Mouse (Mus musculus) thymus, adult 2 months (tissue): Measurements from ENCODE around the gene Mindy4. TPM values are rescaled to one million over a fixed set of nuclear protein-coding genes. Genes with fewer than 3 reads are reported as not detected.

Experiments
- DNase-seq: peaks from one replicate; pipeline ENCODE4 v3.0.0; 2021
- H3K27ac ChIP-seq: fragments of 200-500 bp; 2 replicates; pipeline ENCODE4 v1.5.1; 2012; ENCODE audit warnings: low read length, control low read depth; ENCODE audit not compliant: control insufficient read depth, insufficient read depth
- H3K27me3 ChIP-seq: fragments of 200-500 bp; 2 replicates; pipeline ENCODE4 v1.6.1; 2012; ENCODE audit warnings: mild to moderate bottlenecking, low read length, moderate library complexity, mixed read lengths; ENCODE audit not compliant: control insufficient read depth, insufficient read depth
- H3K36me3 ChIP-seq: fragments of 200-500 bp; 2 replicates; pipeline ENCODE4 v1.6.1; 2012; ENCODE audit warnings: mild to moderate bottlenecking, low read length, moderate library complexity; ENCODE audit not compliant: control insufficient read depth, insufficient read depth
- H3K4me1 ChIP-seq: fragments of 200-500 bp; replicated peaks from 2 replicates; pipeline ENCODE4 v1.6.1; 2012; ENCODE audit warnings: low read length; ENCODE audit not compliant: control insufficient read depth, insufficient read depth
- H3K4me3 ChIP-seq: fragments of 200-500 bp; 2 replicates; pipeline ENCODE4 v1.5.1; 2012; ENCODE audit warnings: mild to moderate bottlenecking, low read length, control low read depth, moderate library complexity; ENCODE audit not compliant: control insufficient read depth, insufficient read depth
- CTCF ChIP-seq: fragments of 200-500 bp; IDR thresholded peaks from 2 replicates; pipeline ENCODE4 v1.5.1; 2012; ENCODE audit warnings: mild to moderate bottlenecking, control low read depth, low read length, moderate library complexity, borderline replicate concordance; ENCODE audit not compliant: control insufficient read depth, poor library complexity, insufficient read depth; ENCODE audit errors: extremely low read depth
- POLR2A ChIP-seq: fragments of 200-500 bp; IDR thresholded peaks from 2 replicates; pipeline ENCODE4 v1.6.1; 2012; ENCODE audit warnings: mild to moderate bottlenecking, low read length, control low read depth, moderate library complexity; ENCODE audit not compliant: control insufficient read depth, poor library complexity, insufficient read depth; ENCODE audit errors: extremely low read depth
- WGBS: fragments of 180-500 bp; shearing (Covaris S2); methylation state at CpG from one replicate; pipeline ENCODE4 v1.1.7; 2018; 5-methylcytosine and 5-hydroxymethylcytosine counted together
- polyA plus RNA-seq: library from polyadenylated mRNA; depleted of rRNA; stranded (reverse); fragments of >200 nt; gene quantifications from 2 replicates; pipeline ENCODE4 v1.2.3, GENCODE M21; 2012

Gene Mindy4
- polyA plus RNA-seq, 1 experiment: 9.2 TPM

GRCm38 (mm10) chr6:55246911-55247438, 43.8 kb downstream of the Mindy4 start:
- Histone ChIP-seq H3K27me3 (no peaks in the 10 kb centered on the region), H3K4me3 (no peak overlapping the region), H3K4me1 (no peaks in the 10 kb centered on the region), H3K36me3 (no peaks in the 10 kb centered on the region), H3K27ac (no peak overlapping the region)
- no peak for TF ChIP-seq POLR2A
- no peak for TF ChIP-seq CTCF
- 92% methylated on average over 12 of the region's 12 CpGs for WGBS
- no peak for DNase-seq

DNA sequence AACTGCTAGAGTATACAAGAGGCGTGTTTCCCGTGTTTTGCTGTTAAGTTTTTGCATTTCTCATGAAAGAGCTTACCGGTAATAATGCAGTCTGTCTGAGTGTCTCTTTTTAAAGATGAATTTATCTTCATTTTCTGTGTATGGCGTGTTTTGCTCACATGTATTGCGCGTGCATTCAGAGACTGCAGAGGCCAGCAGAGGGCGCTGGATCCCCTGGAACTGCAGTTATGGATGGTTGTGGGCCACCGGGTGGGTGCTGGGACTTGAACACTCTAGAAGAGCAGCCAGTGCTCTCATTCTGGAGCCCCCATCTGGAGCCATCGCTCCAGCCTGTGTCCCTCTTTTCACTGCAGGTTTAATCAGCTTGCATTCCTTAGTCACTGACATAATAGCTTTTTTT, 46.1 kb downstream of the Mindy4 start:
- Histone ChIP-seq H3K36me3 (no peaks in the 10 kb centered on the region), H3K4me3 (no peak overlapping the region), H3K27ac (no peak overlapping the region), H3K27me3 (no peaks in the 10 kb centered on the region), H3K4me1 (no peaks in the 10 kb centered on the region)
- DNase-seq: no peak
- WGBS: 95% methylated on average over 9 of the region's 9 CpGs
- TF ChIP-seq POLR2A (no peak), CTCF (no peak)

DNA sequence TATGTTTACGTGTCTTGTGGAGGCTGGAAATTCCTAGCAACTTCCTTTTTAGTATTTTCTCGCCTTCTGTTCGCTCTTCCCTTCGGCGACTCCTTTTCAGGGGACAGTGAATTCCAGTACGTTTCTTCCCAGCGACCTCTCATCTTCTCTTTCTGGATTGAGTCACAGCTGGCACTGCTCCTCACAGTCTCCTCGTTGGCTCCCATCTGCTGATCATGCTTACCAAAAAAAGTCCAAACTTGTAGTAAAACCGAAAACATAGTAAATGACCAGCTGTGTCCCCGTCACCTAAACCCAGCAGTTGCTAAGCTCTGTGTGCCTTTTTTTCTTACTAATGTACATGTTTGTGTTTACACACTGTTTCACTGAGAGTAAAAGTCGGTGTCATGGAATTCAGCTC, 47.6 kb downstream of the Mindy4 start:
- Histone ChIP-seq H3K4me1 (no peaks in the 10 kb centered on the region), H3K27ac (no peak overlapping the region)

DNA sequence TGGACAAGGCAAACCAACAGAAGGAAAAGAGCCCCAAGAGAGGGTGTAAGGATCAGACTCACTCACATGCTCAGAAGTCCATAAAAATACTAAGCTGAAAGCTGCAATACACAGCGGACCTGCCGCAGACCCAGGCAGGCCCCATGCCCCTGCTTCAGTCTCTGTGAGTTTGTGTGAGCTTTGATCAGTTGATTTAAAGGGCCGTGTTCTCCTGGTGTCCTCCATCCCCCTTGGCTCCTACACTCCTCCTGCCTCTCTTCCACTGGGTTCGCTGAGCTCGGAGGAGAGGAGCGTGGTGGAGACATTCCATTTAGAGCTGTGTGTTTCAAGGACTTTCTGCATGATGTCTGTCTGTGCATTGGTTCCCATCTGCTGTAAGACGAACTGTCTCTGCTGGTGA, 48.4 kb downstream of the Mindy4 start:
- no peak for DNase-seq
- no peak overlapping the region for H3K4me3 ChIP-seq
- H3K27ac ChIP-seq: no peak overlapping the region
- peaks cover 6% of the 10 kb centered on the region for H3K4me1 ChIP-seq
- no peaks in the 10 kb centered on the region for H3K27me3 ChIP-seq
- no peaks in the 10 kb centered on the region for H3K36me3 ChIP-seq
- TF ChIP-seq POLR2A (no peak), CTCF (no peak)
- WGBS: 97% methylated on average over 7 of the region's 7 CpGs

More for the DNA sequence above, 47.6 kb downstream of the Mindy4 start:
- Histone ChIP-seq H3K36me3 (no peaks in the 10 kb centered on the region), H3K4me3 (no peak overlapping the region), H3K27me3 (no peaks in the 10 kb centered on the region)
- TF ChIP-seq POLR2A (no peak), CTCF (no peak)
- whole genome bisulfite sequencing: 90% methylated on average over 11 of the region's 11 CpGs
- no peak for DNase-seq

DNA sequence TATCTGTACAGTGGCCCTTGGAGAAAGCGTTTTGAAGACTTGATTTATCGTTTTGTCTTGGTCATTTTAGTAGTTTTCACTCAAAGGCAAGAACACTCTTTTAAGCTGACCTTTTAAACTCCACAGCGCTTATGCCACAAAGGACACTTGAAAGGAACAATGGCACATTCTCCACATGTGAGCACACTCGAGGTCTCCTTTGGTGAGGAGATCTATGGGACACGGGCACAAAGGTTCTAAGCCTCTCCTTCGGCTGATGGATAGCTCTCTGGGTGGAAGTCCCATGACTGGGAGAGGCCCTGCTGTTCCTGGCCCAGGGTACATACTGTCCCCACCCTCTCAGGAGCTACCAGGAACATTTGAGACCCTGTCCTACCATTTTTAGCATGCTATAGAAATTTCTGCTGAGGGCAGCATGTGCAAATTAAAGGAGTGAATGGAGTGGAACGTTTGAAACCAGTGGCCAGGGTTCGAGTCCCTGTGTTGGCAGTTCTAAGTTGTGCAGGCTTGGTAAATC, 49.6 kb downstream of the Mindy4 start:
- Histone ChIP-seq H3K27me3 (no peaks in the 10 kb centered on the region), H3K36me3 (no peaks in the 10 kb centered on the region), H3K4me1 (peaks cover 18% of the 10 kb centered on the region), H3K27ac (no peak overlapping the region), H3K4me3 (no peak overlapping the region)
- TF ChIP-seq POLR2A (no peak), CTCF (no peak)
- no peak for DNase-seq
- WGBS: 96% methylated on average over 8 of the region's 8 CpGs

DNA sequence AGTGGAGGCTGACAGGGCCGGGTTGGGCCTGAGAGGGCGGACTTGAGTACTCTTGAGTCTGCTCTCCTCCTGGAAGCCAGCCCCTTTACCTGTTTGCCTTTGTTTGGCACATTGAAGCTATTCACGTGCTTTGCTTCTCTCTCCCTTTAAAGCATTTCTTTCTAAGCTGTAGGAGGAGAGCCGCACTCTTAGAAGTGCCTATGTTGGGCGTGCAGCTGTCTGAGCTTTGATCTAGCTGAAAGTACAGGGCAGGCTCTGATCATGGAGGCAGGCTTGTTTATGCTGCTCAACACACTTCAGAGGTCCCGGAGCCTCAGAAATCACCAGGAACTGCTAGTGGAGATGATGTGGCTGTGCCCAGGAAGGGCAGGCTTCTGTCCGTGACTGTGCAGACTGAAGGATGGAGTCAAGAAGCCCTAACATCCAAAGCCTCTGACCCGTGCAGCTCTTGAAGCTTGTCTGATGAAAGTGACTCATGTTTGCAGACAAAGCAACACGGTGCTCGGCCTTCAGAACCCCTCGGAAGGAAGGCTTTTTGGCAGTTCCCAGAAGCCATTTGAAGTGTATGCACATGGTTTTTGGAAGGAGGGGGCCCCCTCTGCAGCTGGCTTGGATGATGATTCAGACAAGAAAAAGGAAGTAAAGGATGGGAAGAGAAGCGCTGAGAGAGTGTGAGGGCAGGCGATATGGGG, 53.5 kb downstream of the Mindy4 start:
- no peaks in the 10 kb centered on the region for H3K27me3 ChIP-seq
- TF ChIP-seq POLR2A: 0 out of 2 replicates have a peak, but pooled peaks have one; percentile 27
- TF ChIP-seq CTCF: no peak
- 14% methylated on average over 13 of the region's 13 CpGs for WGBS
- H3K27ac ChIP-seq: peak overlapping the region; percentile 52; the same call in 1 of the 2 replicates
- DNase-seq: peak; percentile 47
- no peaks in the 10 kb centered on the region for H3K36me3 ChIP-seq
- peaks cover 18% of the 10 kb centered on the region for H3K4me1 ChIP-seq
- H3K4me3 ChIP-seq: peak overlapping the region; percentile 24

DNA sequence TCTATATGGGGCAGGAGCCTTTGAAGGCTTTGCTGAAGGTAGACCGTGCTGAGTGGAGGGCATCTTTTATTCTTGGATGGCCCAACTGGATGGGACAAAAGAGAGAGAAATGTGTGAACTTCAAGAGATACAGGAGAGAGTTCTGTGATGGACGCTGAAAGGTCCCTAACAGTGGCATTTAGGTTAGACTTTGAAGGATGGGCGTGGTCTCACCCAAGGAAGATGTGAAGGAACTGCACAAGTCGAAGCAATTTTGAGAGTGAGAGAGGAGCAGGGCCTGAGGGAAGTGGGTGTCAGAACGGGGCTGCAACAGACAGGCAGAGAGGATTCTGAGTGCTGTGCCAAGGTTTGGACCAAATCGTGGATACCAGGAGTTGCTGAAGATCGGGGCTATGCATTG, 54.1 kb downstream of the Mindy4 start:
- TF ChIP-seq POLR2A: no peak
- TF ChIP-seq CTCF: no peak
- Histone ChIP-seq H3K27ac (peak overlapping the region; percentile 52; the same call in 1 of the 2 replicates), H3K4me3 (no peak overlapping the region), H3K36me3 (no peaks in the 10 kb centered on the region), H3K4me1 (peaks cover 18% of the 10 kb centered on the region), H3K27me3 (no peaks in the 10 kb centered on the region)
- DNase-seq: peak; percentile 20
- 67% methylated on average over 7 of the region's 7 CpGs for WGBS
